Mouse (Mus musculus): ENCODE measurements around the gene Gm10644.

Gene Gm10644

GRCm38 (mm10) chr8:83898456-83898855 lies 56.5 kb downstream of the Gm10644 start:
- DNase-seq (ENCODE audit: low read depth, low spot score) = no peak

- DNase-seq (ENCODE audit: low read depth, low spot score) = no peak
Measured at GRCm38 (mm10) chr8:83897211-83897610, 57.8 kb downstream of the Gm10644 start.

GRCm38 (mm10) chr8:83896461-83896860 lies 58.5 kb downstream of the Gm10644 start:
- DNase-seq (ENCODE audit: low read depth, low spot score) = no peak

GRCm38 (mm10) chr8:83895894-83896293 lies 59.1 kb downstream of the Gm10644 start:
- no peak for DNase-seq (ENCODE audit: low read depth, low spot score)

GRCm38 (mm10) chr8:83893915-83894314 lies 61.1 kb downstream of the Gm10644 start:
- no peak for DNase-seq (ENCODE audit: low read depth, low spot score)

- DNase-seq (ENCODE audit: low read depth, low spot score) = no peak
Measured at GRCm38 (mm10) chr8:83892061-83892460, 62.9 kb downstream of the Gm10644 start.

GRCm38 (mm10) chr8:83888409-83888808 lies 66.6 kb downstream of the Gm10644 start:
- DNase-seq (ENCODE audit: low read depth, low spot score) = no peak
